Mouse (Mus musculus): ENCODE results near the gene Fut2. TPM values are rescaled to one million over a fixed set of nuclear protein-coding genes. Genes with fewer than 3 reads are reported as not detected.

Fut2 gene
- polyA plus RNA-seq, 1 experiment from 2014 or later = not detected

DNA sequence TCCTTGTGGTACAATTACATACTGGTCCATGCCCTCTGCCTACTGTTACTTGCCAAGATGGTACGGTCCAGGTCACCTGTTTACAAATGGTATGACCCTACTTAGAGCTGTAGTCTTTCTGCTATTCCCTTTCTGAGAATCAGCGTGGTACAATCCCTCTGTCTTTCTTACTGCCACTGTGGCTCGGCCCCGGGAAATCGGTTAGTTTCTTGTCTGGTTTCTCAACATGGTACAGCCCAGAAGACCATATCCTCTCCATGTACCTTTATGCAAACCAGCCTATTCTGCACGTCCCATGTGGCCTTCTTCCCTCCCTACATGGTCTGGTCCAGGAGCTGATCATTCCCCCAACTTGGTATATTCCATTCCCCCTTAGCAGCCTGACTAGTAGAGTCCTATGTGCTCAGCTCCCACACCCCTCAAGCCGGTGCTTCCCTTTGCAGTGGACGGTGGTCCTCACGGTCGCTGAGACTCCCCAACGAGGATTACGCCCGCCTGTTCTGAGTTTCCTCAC, 37.9 kb upstream of the Fut2 start:
- no peak for TF ChIP-seq EP300 (IDR thresholded peaks at IDR 0.05; ENCODE audit: low read depth)
- TF ChIP-seq CTCF (IDR thresholded peaks at IDR 0.05; ENCODE audit: low read depth) = no peak
- Histone ChIP-seq H3K4me1 (ENCODE audit: insufficient read depth) (peaks cover 60% of the 10 kb centered on the region), H3K4me3 (ENCODE audit: low read depth, low read length) (peak overlapping the region; percentile 32), H3K4me2 (ENCODE audit: low read depth, low read length) (peak overlapping the region; percentile 99), H3K27ac (ENCODE audit: low read depth) (peak overlapping the region; percentile 77), H3K36me3 (replicated peaks; ENCODE audit: insufficient read depth, low read length) (no peaks in the 10 kb centered on the region), H3K9me3 (ENCODE audit: low read length) (no peaks in the 10 kb centered on the region), H3K9ac (replicated peaks) (0 out of 2 replicates have a peak overlapping the region, but pooled peaks have one; percentile 50), H3K27me3 (ENCODE audit: insufficient read depth, low read length) (peaks cover 22% of the 10 kb centered on the region)
- DNase-seq (peak; percentile 61), ATAC-seq (peak; percentile 71)
- 1% methylated on average over 13 of the region's 13 CpGs for WGBS (ENCODE audit: insufficient replicate concordance)

DNA sequence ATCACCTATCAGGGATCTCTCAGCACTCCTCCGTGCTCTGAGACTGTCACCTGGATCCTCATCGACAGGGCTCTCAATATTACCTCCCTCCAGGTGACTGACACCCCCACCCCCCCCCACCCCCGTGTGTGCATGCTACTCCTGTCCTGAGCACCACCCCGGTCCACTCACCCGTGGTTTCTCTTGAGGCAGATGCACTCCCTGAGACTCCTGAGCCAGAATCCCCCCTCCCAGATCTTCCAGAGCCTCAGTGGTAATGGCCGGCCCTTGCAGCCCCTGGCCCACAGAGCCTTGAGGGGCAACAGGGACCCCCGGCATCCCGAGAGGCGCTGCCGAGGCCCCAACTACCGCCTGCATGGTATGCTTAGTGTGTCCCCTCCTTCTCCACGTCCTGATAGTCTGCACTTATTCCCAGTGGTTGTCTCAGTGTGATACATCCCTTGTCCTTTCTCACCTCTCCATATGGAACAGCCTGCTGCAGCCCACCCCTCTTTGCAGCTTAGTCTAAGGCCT, 37.4 kb upstream of the Fut2 start:
- TF ChIP-seq EP300 (IDR thresholded peaks at IDR 0.05; ENCODE audit: low read depth) = no peak
- no peak for TF ChIP-seq CTCF (IDR thresholded peaks at IDR 0.05; ENCODE audit: low read depth)
- no peak overlapping the region for H3K4me3 ChIP-seq (ENCODE audit: low read depth, low read length)
- ATAC-seq = no peak
- peak overlapping the region; percentile 99 for H3K4me2 ChIP-seq (ENCODE audit: low read depth, low read length)
- H3K9me3 ChIP-seq (ENCODE audit: low read length) = no peaks in the 10 kb centered on the region
- no peak overlapping the region for H3K9ac ChIP-seq (replicated peaks)
- H3K27ac ChIP-seq (ENCODE audit: low read depth) = peak overlapping the region; percentile 77; the same call in 1 of the 2 replicates
- WGBS (ENCODE audit: insufficient replicate concordance) = 37% methylated on average over 12 of the region's 12 CpGs
- DNase-seq = no peak
- no peaks in the 10 kb centered on the region for H3K36me3 ChIP-seq (replicated peaks; ENCODE audit: insufficient read depth, low read length)
- H3K4me1 ChIP-seq (ENCODE audit: insufficient read depth) = peaks cover 56% of the 10 kb centered on the region
- peaks cover 27% of the 10 kb centered on the region for H3K27me3 ChIP-seq (ENCODE audit: insufficient read depth, low read length)

DNA sequence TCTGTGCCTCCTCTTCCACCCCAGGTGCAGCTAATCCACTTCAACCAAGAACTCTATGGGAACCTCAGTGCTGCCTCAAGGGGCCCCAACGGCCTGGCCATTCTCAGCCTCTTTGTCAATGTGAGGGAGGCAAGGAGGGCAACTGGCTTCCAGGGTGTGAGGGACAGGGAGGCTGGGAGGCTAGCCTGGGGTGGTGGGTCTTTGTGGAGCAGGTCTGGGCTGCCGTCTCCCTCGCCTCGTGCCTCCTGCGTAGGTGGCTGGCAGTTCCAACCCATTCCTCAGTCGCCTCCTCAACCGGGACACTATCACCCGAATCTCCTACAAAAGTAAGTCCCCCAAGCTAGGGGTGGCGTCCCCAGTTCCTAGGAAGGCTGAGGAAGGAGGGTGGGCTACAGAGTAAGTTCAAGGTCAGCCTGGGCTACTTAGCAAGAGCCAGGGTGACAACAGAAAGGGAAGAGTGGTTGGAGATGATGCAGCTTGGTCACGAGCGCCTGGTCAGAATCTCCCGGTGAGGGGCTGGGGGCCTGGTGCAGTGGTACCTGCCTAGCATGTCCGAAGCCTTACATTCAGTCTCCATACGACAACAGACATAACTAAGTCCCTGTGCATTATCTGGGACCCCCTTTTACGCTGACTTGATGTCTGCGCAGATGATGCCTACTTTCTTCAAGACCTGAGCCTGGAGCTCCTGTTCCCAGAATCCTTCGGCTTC, 36.8 kb upstream of the Fut2 start:
- peaks cover 50% of the 10 kb centered on the region for H3K4me1 ChIP-seq (ENCODE audit: insufficient read depth)
- DNase-seq = no peak
- H3K27me3 ChIP-seq (ENCODE audit: insufficient read depth, low read length) = peaks cover 31% of the 10 kb centered on the region
- no peak overlapping the region for H3K9ac ChIP-seq (replicated peaks)
- H3K4me2 ChIP-seq (ENCODE audit: low read depth, low read length) = no peak overlapping the region
- no peak for ATAC-seq
- H3K9me3 ChIP-seq (ENCODE audit: low read length) = no peaks in the 10 kb centered on the region
- TF ChIP-seq CTCF (IDR thresholded peaks at IDR 0.05; ENCODE audit: low read depth) (no peak), EP300 (IDR thresholded peaks at IDR 0.05; ENCODE audit: low read depth) (no peak)
- WGBS (ENCODE audit: insufficient replicate concordance) = 87% methylated on average over 17 of the region's 17 CpGs
- no peak overlapping the region for H3K27ac ChIP-seq (ENCODE audit: low read depth)
- H3K36me3 ChIP-seq (replicated peaks; ENCODE audit: insufficient read depth, low read length) = no peaks in the 10 kb centered on the region
- H3K4me3 ChIP-seq (ENCODE audit: low read depth, low read length) = no peak overlapping the region

DNA sequence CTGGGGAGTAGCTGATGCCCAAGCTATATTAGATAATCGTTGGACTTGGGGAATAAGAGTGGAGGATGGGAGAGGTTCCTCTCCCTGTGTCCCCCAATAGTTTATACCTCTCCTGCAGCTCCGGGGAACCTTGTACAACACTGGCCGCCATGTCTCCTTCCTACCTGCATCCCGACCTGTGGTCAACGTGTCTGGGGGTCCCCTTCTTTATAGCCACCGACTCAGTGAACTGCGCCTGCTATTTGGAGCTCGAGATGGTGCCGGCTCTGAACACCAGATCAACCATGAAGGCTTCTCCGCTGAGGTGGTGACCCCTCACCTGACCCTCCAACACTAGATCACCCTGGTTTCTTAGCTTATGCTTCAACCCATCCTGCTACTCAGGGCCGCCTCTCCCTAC, 36.1 kb upstream of the Fut2 start:
- TF ChIP-seq EP300 (IDR thresholded peaks at IDR 0.05; ENCODE audit: low read depth) (no peak), CTCF (IDR thresholded peaks at IDR 0.05; ENCODE audit: low read depth) (no peak)
- no peak overlapping the region for H3K27ac ChIP-seq (ENCODE audit: low read depth)
- H3K4me3 ChIP-seq (ENCODE audit: low read depth, low read length) = no peak overlapping the region
- DNase-seq (no peak), ATAC-seq (no peak)
- no peak overlapping the region for H3K4me2 ChIP-seq (ENCODE audit: low read depth, low read length)
- H3K27me3 ChIP-seq (ENCODE audit: insufficient read depth, low read length) = peaks cover 31% of the 10 kb centered on the region
- 85% methylated on average over 11 of the region's 11 CpGs for WGBS (ENCODE audit: insufficient replicate concordance)
- H3K9ac ChIP-seq (replicated peaks) = no peak overlapping the region
- peaks cover 46% of the 10 kb centered on the region for H3K4me1 ChIP-seq (ENCODE audit: insufficient read depth)
- H3K9me3 ChIP-seq (ENCODE audit: low read length) = no peaks in the 10 kb centered on the region
- H3K36me3 ChIP-seq (replicated peaks; ENCODE audit: insufficient read depth, low read length) = no peaks in the 10 kb centered on the region

DNA sequence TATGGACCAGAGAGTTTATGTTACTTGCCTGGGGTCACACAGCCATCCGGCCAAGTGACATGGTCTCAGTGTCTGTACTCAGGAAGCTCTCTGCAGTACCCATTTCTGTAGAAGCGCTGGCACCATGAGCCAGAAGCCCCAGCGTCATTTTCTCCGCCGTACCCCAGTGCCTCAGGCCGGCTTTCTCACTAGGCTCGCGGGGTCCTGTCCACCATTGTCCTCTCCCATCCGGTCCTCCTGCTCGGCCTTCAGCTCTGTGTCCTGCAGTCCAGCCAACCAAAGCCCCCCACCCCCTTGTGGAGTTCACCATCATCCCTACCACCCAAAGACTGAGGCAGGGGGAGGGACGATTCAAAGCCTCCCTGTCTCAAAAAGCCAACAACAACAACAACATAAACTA, 35.4 kb upstream of the Fut2 start:
- Histone ChIP-seq H3K27ac (ENCODE audit: low read depth) (no peak overlapping the region), H3K4me3 (ENCODE audit: low read depth, low read length) (no peak overlapping the region), H3K9ac (replicated peaks) (no peak overlapping the region), H3K4me2 (ENCODE audit: low read depth, low read length) (no peak overlapping the region), H3K9me3 (ENCODE audit: low read length) (no peaks in the 10 kb centered on the region), H3K27me3 (ENCODE audit: insufficient read depth, low read length) (peaks cover 31% of the 10 kb centered on the region), H3K36me3 (replicated peaks; ENCODE audit: insufficient read depth, low read length) (no peaks in the 10 kb centered on the region), H3K4me1 (ENCODE audit: insufficient read depth) (peaks cover 39% of the 10 kb centered on the region)
- ATAC-seq (no peak), DNase-seq (no peak)
- no peak for TF ChIP-seq CTCF (IDR thresholded peaks at IDR 0.05; ENCODE audit: low read depth)
- TF ChIP-seq EP300 (IDR thresholded peaks at IDR 0.05; ENCODE audit: low read depth) = no peak
- WGBS (ENCODE audit: insufficient replicate concordance) = 74% methylated on average over 11 of the region's 11 CpGs

DNA sequence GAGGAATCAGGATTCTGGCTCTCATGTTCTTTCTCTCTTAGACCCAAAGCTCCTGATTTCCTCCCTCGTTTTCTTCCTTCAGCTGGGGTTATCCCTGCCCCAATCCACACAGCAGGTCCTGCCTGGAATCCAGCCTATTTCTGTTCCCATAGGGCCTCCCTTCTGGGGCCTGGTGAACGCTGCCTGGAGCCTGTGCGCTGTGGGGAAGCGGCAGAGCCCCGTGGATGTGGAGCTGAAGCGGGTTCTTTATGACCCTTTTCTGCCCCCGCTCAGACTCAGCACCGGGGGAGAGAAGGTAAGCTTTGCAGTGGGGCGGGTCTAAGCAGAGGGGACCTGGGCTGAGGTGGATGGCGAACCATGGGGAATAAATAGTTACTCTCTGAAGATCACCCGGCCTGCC, 34.9 kb upstream of the Fut2 start:
- no peak for DNase-seq
- ATAC-seq = no peak
- Histone ChIP-seq H3K36me3 (replicated peaks; ENCODE audit: insufficient read depth, low read length) (no peaks in the 10 kb centered on the region), H3K27me3 (ENCODE audit: insufficient read depth, low read length) (peaks cover 31% of the 10 kb centered on the region), H3K4me1 (ENCODE audit: insufficient read depth) (peaks cover 34% of the 10 kb centered on the region), H3K4me2 (ENCODE audit: low read depth, low read length) (no peak overlapping the region), H3K9ac (replicated peaks) (no peak overlapping the region), H3K27ac (ENCODE audit: low read depth) (no peak overlapping the region), H3K9me3 (ENCODE audit: low read length) (no peaks in the 10 kb centered on the region), H3K4me3 (ENCODE audit: low read depth, low read length) (no peak overlapping the region)
- 46% methylated on average over 11 of the region's 11 CpGs for WGBS (ENCODE audit: insufficient replicate concordance)
- TF ChIP-seq CTCF (IDR thresholded peaks at IDR 0.05; ENCODE audit: low read depth) = no peak
- no peak for TF ChIP-seq EP300 (IDR thresholded peaks at IDR 0.05; ENCODE audit: low read depth)

All from liver, postnatal 0 days (tissue).